Mouse (Mus musculus) cerebellum, postnatal 4 days (tissue): ENCODE measurements around the gene Ube2ql1.
A peak's percentile ranks its signal among the peaks of the same experiment; 100 is the strongest.

ENCODE experiments used
- DNase-seq, 2 experiments: peaks; one replicate each; pipeline ENCODE4 v3.0.0; 2022; ENCODE audit warnings: low spot score in 2 of 2, mixed read lengths in 1 of 2

Ube2ql1 gene

GRCm38 (mm10) chr13:69739759-69740135 lies at the start of gene Ube2ql1:
Ube2ql1 (minus strand) TSS chr13:69739889.
- DNase-seq = peak; percentile 88 to 93

- DNase-seq = no peak
Observed at GRCm38 (mm10) chr13:69788704-69789103, 49.0 kb upstream of the Ube2ql1 start.

GRCm38 (mm10) chr13:69778221-69778620 lies 38.5 kb upstream of the Ube2ql1 start:
- DNase-seq = no peak

GRCm38 (mm10) chr13:69772358-69772757 lies 32.7 kb upstream of the Ube2ql1 start:
- no peak for DNase-seq

- DNase-seq = no peak
Observed at GRCm38 (mm10) chr13:69770538-69771456, 31.1 kb upstream of the Ube2ql1 start.

GRCm38 (mm10) chr13:69768152-69768551 lies 28.5 kb upstream of the Ube2ql1 start:
- no peak for DNase-seq

GRCm38 (mm10) chr13:69764646-69765045 lies 25.0 kb upstream of the Ube2ql1 start:
- DNase-seq = no peak

- peak in 1 of 2 experiments; percentile 54 for DNase-seq
Observed at GRCm38 (mm10) chr13:69761393-69761792, 21.7 kb upstream of the Ube2ql1 start.

GRCm38 (mm10) chr13:69758979-69759378 lies 19.3 kb upstream of the Ube2ql1 start:
- no peak for DNase-seq

- DNase-seq = no peak
Observed at GRCm38 (mm10) chr13:69752875-69753274, 13.2 kb upstream of the Ube2ql1 start.

GRCm38 (mm10) chr13:69751510-69751909 lies 11.8 kb upstream of the Ube2ql1 start:
- DNase-seq = no peak

- DNase-seq = no peak
Observed at GRCm38 (mm10) chr13:69748756-69749155, 9.1 kb upstream of the Ube2ql1 start.

GRCm38 (mm10) chr13:69740331-69741285 lies 919 bp upstream of the Ube2ql1 start:
- peak; percentile 40 to 78 for DNase-seq

- DNase-seq = peak in 1 of 2 experiments; percentile 58
Observed at GRCm38 (mm10) chr13:69739091-69739758, 464 bp downstream of the Ube2ql1 start.

- peak in 1 of 2 experiments; percentile 54 for DNase-seq
Observed at GRCm38 (mm10) chr13:69738461-69738971, 1.2 kb downstream of the Ube2ql1 start.

GRCm38 (mm10) chr13:69737444-69738185 lies 2.1 kb downstream of the Ube2ql1 start:
- DNase-seq = no peak

GRCm38 (mm10) chr13:69732636-69733035 lies 7.1 kb downstream of the Ube2ql1 start:
- DNase-seq = no peak

- no peak for DNase-seq
Observed at GRCm38 (mm10) chr13:69725376-69725775, 14.3 kb downstream of the Ube2ql1 start.

GRCm38 (mm10) chr13:69721141-69721540 lies 18.5 kb downstream of the Ube2ql1 start:
- no peak for DNase-seq

GRCm38 (mm10) chr13:69717860-69718598 lies 21.7 kb downstream of the Ube2ql1 start:
- DNase-seq = no peak
